Mouse (Mus musculus): ENCODE results near the gene 2210010C04Rik.

GRCm38 (mm10) chr6:41046553-41046952 lies 11.2 kb upstream of the 2210010C04Rik start:
- no peak for TF ChIP-seq CTCF (IDR thresholded peaks at IDR 0.05; ENCODE audit: extremely low read depth, insufficient read depth, insufficient read length, insufficient replicate concordance)
- TF ChIP-seq POLR2A (IDR thresholded peaks at IDR 0.05; ENCODE audit: low read depth, low read length): no peak

Data from spleen, adult 2 months (tissue).